Mouse (Mus musculus) ES-Bruce4 (cell line): ENCODE measurements at regions not wholly inside any gene's neighbourhood (a gene's known extent, or its start where the extent isn't known, plus 50 kb on each side); places are given as distances from the start of the nearest gene placed in this dataset.

Experiments
- H3K27ac ChIP-seq: 2 replicates; pipeline ENCODE4 v1.5.1; 2012; ENCODE audit warnings: low read length, inconsistent platforms; ENCODE audit not compliant: insufficient read depth
- H3K27me3 ChIP-seq: 2 replicates; pipeline ENCODE4 v1.6.1; 2012; ENCODE audit warnings: mild to moderate bottlenecking, low read length, inconsistent platforms; ENCODE audit not compliant: control insufficient read depth, poor library complexity, insufficient read depth, severe bottlenecking
- H3K36me3 ChIP-seq: 2 replicates; pipeline ENCODE4 v1.6.1; 2012; ENCODE audit warnings: inconsistent platforms, mild to moderate bottlenecking, low read length, moderate library complexity; ENCODE audit not compliant: control insufficient read depth, poor library complexity, insufficient read depth, severe bottlenecking
- H3K4me1 ChIP-seq: one replicate; pipeline ENCODE4 v1.8.1; 2011; ENCODE audit warnings: low read length; ENCODE audit not compliant: control insufficient read depth, insufficient read depth
- H3K4me3 ChIP-seq: 2 replicates; pipeline ENCODE4 v1.5.1; 2011; ENCODE audit warnings: low read depth, mild to moderate bottlenecking, low read length
- H3K9ac ChIP-seq: 2 replicates; pipeline ENCODE4 v1.6.1; 2012; ENCODE audit warnings: low read depth, mild to moderate bottlenecking, inconsistent platforms; ENCODE audit not compliant: poor library complexity, severe bottlenecking
- H3K9me3 ChIP-seq: replicated peaks from 2 replicates; pipeline ENCODE4 v1.6.1; 2012; ENCODE audit warnings: mild to moderate bottlenecking, low read length, inconsistent platforms; ENCODE audit not compliant: control insufficient read depth, poor library complexity, insufficient read depth, severe bottlenecking
- CTCF ChIP-seq: IDR thresholded peaks from one replicate; pipeline ENCODE4 v1.8.1; 2011; ENCODE audit warnings: low read depth, low read length
- EP300 ChIP-seq: IDR thresholded peaks from 2 replicates; pipeline ENCODE4 v1.6.1; 2011; ENCODE audit warnings: low read depth, low read length; ENCODE audit not compliant: insufficient read depth
- POLR2A ChIP-seq: IDR thresholded peaks from one replicate; pipeline ENCODE4 v1.8.1; 2011; ENCODE audit warnings: low read length; ENCODE audit not compliant: insufficient read depth

GRCm38 (mm10) chr4:55651811-55652410 is 119.6 kb upstream of the Klf4 start:
- no peak for TF ChIP-seq EP300
- no peak for TF ChIP-seq CTCF
- TF ChIP-seq POLR2A = no peak
- H3K27ac ChIP-seq = no peak overlapping the region
- no peaks in the 10 kb centered on the region; the same call in 1 of the 2 replicates for H3K27me3 ChIP-seq

GRCm38 (mm10) chr4:55651051-55651763 is 118.9 kb upstream of the Klf4 start:
- no peaks in the 10 kb centered on the region for H3K4me1 ChIP-seq

More at GRCm38 (mm10) chr4:55651811-55652410, 119.6 kb upstream of the Klf4 start:
- peak overlapping the region; percentile 92 for H3K9ac ChIP-seq
- no peaks in the 10 kb centered on the region for H3K36me3 ChIP-seq
- no peaks in the 10 kb centered on the region for H3K9me3 ChIP-seq
- H3K4me3 ChIP-seq = no peak overlapping the region
- no peaks in the 10 kb centered on the region for H3K4me1 ChIP-seq

GRCm38 (mm10) chr4:55650186-55650585 is 117.9 kb upstream of the Klf4 start:
- H3K9me3 ChIP-seq = no peaks in the 10 kb centered on the region
- H3K36me3 ChIP-seq = no peaks in the 10 kb centered on the region
- TF ChIP-seq CTCF = no peak
- no peak for TF ChIP-seq POLR2A
- no peak for TF ChIP-seq EP300
- H3K4me3 ChIP-seq = no peak overlapping the region
- H3K27ac ChIP-seq = no peak overlapping the region
- no peaks in the 10 kb centered on the region; the same call in 1 of the 2 replicates for H3K27me3 ChIP-seq
- no peaks in the 10 kb centered on the region for H3K4me1 ChIP-seq
- H3K9ac ChIP-seq = no peak overlapping the region

More at GRCm38 (mm10) chr4:55651051-55651763, 118.9 kb upstream of the Klf4 start:
- TF ChIP-seq POLR2A (no peak), CTCF (no peak), EP300 (no peak)
- H3K4me3 ChIP-seq = peak overlapping the region; percentile 61
- no peaks in the 10 kb centered on the region; the same call in 1 of the 2 replicates for H3K27me3 ChIP-seq
- H3K9me3 ChIP-seq = no peaks in the 10 kb centered on the region
- H3K9ac ChIP-seq = peak overlapping the region; percentile 92
- H3K27ac ChIP-seq = no peak overlapping the region
- no peaks in the 10 kb centered on the region for H3K36me3 ChIP-seq

- Histone ChIP-seq H3K27ac (no peak overlapping the region), H3K9me3 (no peaks in the 10 kb centered on the region), H3K9ac (no peak overlapping the region), H3K4me3 (no peak overlapping the region), H3K27me3 (no peaks in the 10 kb centered on the region; the same call in 1 of the 2 replicates), H3K36me3 (no peaks in the 10 kb centered on the region), H3K4me1 (no peaks in the 10 kb centered on the region)
- no peak for TF ChIP-seq POLR2A
- no peak for TF ChIP-seq EP300
- TF ChIP-seq CTCF = no peak
These were observed 116.1 kb upstream of the Klf4 start for GRCm38 (mm10) chr4:55648376-55648775.

GRCm38 (mm10) chr4:55645432-55645831 is 113.2 kb upstream of the Klf4 start:
- H3K27ac ChIP-seq = no peak overlapping the region
- no peak overlapping the region for H3K4me3 ChIP-seq
- H3K9ac ChIP-seq = no peak overlapping the region
- no peaks in the 10 kb centered on the region for H3K36me3 ChIP-seq
- no peaks in the 10 kb centered on the region for H3K4me1 ChIP-seq
- H3K27me3 ChIP-seq = no peaks in the 10 kb centered on the region; the same call in 1 of the 2 replicates
- no peaks in the 10 kb centered on the region for H3K9me3 ChIP-seq
- TF ChIP-seq POLR2A (no peak), EP300 (no peak), CTCF (no peak)

- H3K36me3 ChIP-seq = no peaks in the 10 kb centered on the region
- TF ChIP-seq POLR2A (no peak), CTCF (no peak), EP300 (no peak)
- no peak overlapping the region for H3K9ac ChIP-seq
- H3K9me3 ChIP-seq = no peaks in the 10 kb centered on the region
- no peak overlapping the region for H3K27ac ChIP-seq
- no peak overlapping the region for H3K4me3 ChIP-seq
- H3K27me3 ChIP-seq = no peaks in the 10 kb centered on the region; the same call in 1 of the 2 replicates
- H3K4me1 ChIP-seq = no peaks in the 10 kb centered on the region
These were observed 112.6 kb upstream of the Klf4 start for GRCm38 (mm10) chr4:55644895-55645294.
